In the genomic region with DNA sequence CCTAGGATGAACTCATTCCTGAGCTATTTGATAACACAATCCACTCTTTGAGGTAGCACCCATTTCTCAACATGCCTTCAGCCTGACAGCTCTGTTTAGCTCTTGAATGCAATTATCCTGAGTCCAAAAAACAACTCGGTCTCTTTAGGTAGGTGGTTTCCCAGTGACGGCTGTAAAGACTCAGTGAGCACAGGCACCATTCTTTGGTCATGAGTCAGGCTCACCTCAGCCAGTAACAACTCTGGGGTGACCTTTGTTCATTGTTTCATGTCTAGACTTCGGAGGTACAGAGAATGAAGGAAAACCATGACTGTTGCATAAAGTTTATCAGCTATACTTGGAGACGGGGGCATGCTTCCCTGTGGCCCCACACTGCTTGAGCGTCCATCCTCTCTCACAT, we compare ENCODE assay signal across 17 mouse cellular contexts.
DNase-seq lines count a peak whose midpoint lies in the region; ATAC-seq and TF ChIP-seq lines count a peak whose summit lies in the region.
"Had no signal": no experiment of that assay in that cellular context is flagged by ENCODE, and none has a peak within 500 bp of the region (broad histone marks: within the 10 kb centered on the region; RNA-seq: fewer than 3 reads in every experiment).

No protein-coding gene starts in this region.

- TF ChIP-seq RAD21 in CH12.LX (IDR thresholded peaks at IDR 0.05; ENCODE audit: low read depth, low read length): no peak

- H3K9me3 ChIP-seq in kidney, embryonic 14.5 days (ENCODE audit: control insufficient read depth, low read length): no peaks in the 10 kb centered on the region
- H3K9me3 ChIP-seq in CH12.LX (replicated peaks; ENCODE audit: low read length): no peaks in the 10 kb centered on the region
- no peaks in the 10 kb centered on the region for H3K9me3 ChIP-seq in stomach, postnatal 0 days (ENCODE audit: control insufficient read depth, low read length)
- H3K9me3 ChIP-seq: G1E; liver, embryonic 12.5 days; midbrain, embryonic 10.5 days had no signal

- WGBS in kidney, embryonic 14.5 days: 72% methylated on average over 5 of the region's 5 CpGs
- WGBS in stomach, postnatal 0 days: 35% methylated on average over 5 of the region's 5 CpGs

- DNase-seq in kidney, adult 9 months: peak; percentile 57
- DNase-seq in CH12.LX (ENCODE audit: extremely low read depth): no peak
- DNase-seq in induced T-regulatory cell, adult 2 months (ENCODE audit: low read depth): peak; percentile 92
- peak; percentile 38 for DNase-seq in stomach, postnatal 0 days (ENCODE audit: low spot score)
- no peak for DNase-seq in thymus, postnatal 10 days (ENCODE audit: low spot score in 2 of 2)
- no peak for DNase-seq in adrenal gland, adult (ENCODE audit: inconsistent age in 2 of 2, low spot score in 1 of 2)
- DNase-seq: cerebellum, adult 18-20 months; layer of hippocampus, adult 9-11 months; left cerebral cortex, postnatal 4 days; lung, postnatal 10 days; right cerebral cortex, postnatal 14 days; thymus, postnatal 14 days had no signal

- no peak for TF ChIP-seq CTCF in CH12.LX (conservative IDR thresholded peaks at IDR 0.05 in 1 of 2, IDR thresholded peaks at IDR 0.05 in 1 of 2; ENCODE audit: low read depth in 2 of 2, low read length in 2 of 2)
- TF ChIP-seq CTCF in stomach, postnatal 0 days (IDR thresholded peaks at IDR 0.05; ENCODE audit: low read depth): no peak

- no peaks in the 10 kb centered on the region for H3K79me2 ChIP-seq in CH12.LX (replicated peaks; ENCODE audit: control insufficient read depth, extremely low read depth, insufficient read depth, poor library complexity, severe bottlenecking)

- H3K4me2 ChIP-seq in kidney, embryonic 14.5 days (replicated peaks; ENCODE audit: low read depth, low read length): no peak overlapping the region
- peak overlapping the region; percentile 47 for H3K4me2 ChIP-seq in CH12.LX (ENCODE audit: insufficient read depth, low read depth, poor library complexity, severe bottlenecking)
- H3K4me2 ChIP-seq in stomach, postnatal 0 days (replicated peaks; ENCODE audit: low read depth): no peak overlapping the region
- H3K4me2 ChIP-seq: liver, embryonic 12.5 days had no signal

- no peak for TF ChIP-seq EP300 in CH12.LX (IDR thresholded peaks at IDR 0.05; ENCODE audit: low read length)
- no peak for TF ChIP-seq EP300 in stomach, postnatal 0 days (optimal IDR thresholded peaks at IDR 0.05)

- no peak overlapping the region for H3K4me3 ChIP-seq in kidney, embryonic 14.5 days (ENCODE audit: low read length)
- no peak overlapping the region for H3K4me3 ChIP-seq in CH12.LX (replicated peaks in 1 of 3; ENCODE audit: low read depth in 2 of 3, low read length in 2 of 3, poor library complexity in 1 of 3)
- no peak overlapping the region for H3K4me3 ChIP-seq in stomach, postnatal 0 days (ENCODE audit: low read depth, low read length)
- H3K4me3 ChIP-seq: liver, embryonic 12.5 days; midbrain, embryonic 10.5 days had no signal

- no peak overlapping the region for H3K27ac ChIP-seq in kidney, embryonic 14.5 days (ENCODE audit: low read depth, low read length)
- H3K27ac ChIP-seq in CH12.LX (ENCODE audit: insufficient read depth, low read depth): no peak overlapping the region; the same call in 1 of the 2 replicates
- H3K27ac ChIP-seq in stomach, postnatal 0 days (replicated peaks): no peak overlapping the region
- H3K27ac ChIP-seq: hindbrain, postnatal 0 days; liver, embryonic 12.5 days; midbrain, embryonic 10.5 days had no signal

- dilution Hi-C loops in CH12.LX (cut with MboI; ENCODE audit: extremely low pct_ligation_motif_present, extremely low pct_unique_long_range_greater_than_20kb, low sequenced_read_pairs): no loop called here

- in situ Hi-C loops in CH12.LX (cut with MboI; ENCODE audit: low pct_ligation_motif_present, low pct_unique_long_range_greater_than_20kb, low sequenced_read_pairs): no loop called here

- no peaks in the 10 kb centered on the region for H3K27me3 ChIP-seq in kidney, embryonic 14.5 days (ENCODE audit: control insufficient read depth, insufficient read depth, low read length)
- H3K27me3 ChIP-seq in CH12.LX (replicated peaks): no peaks in the 10 kb centered on the region
- H3K27me3 ChIP-seq in stomach, postnatal 0 days (ENCODE audit: control insufficient read depth, insufficient read depth, low read length): no peaks in the 10 kb centered on the region
- H3K27me3 ChIP-seq: liver, embryonic 12.5 days had no signal

- no peak for ATAC-seq in kidney, embryonic 14.5 days (ENCODE audit: low FRiP score, low TSS enrichment)
- ATAC-seq in stomach, postnatal 0 days (ENCODE audit: low FRiP score, low TSS enrichment): peak; percentile 94
- ATAC-seq: hindbrain, postnatal 0 days; liver, embryonic 12.5 days had no signal

- H3K9ac ChIP-seq in kidney, embryonic 14.5 days (ENCODE audit: low read depth, low read length): no peak overlapping the region
- H3K9ac ChIP-seq in CH12.LX (ENCODE audit: insufficient read depth, low read depth): no peak overlapping the region
- H3K9ac ChIP-seq in stomach, postnatal 0 days (ENCODE audit: low read length): no peak overlapping the region
- H3K9ac ChIP-seq: liver, embryonic 12.5 days had no signal

- H3K36me3 ChIP-seq in kidney, embryonic 14.5 days (ENCODE audit: control insufficient read depth, insufficient read depth, low read length): no peaks in the 10 kb centered on the region
- H3K36me3 ChIP-seq in CH12.LX (replicated peaks in 1 of 2; ENCODE audit: control insufficient read depth in 1 of 2, insufficient read depth in 1 of 2, low read length in 1 of 2): no peaks in the 10 kb centered on the region
- no peaks in the 10 kb centered on the region for H3K36me3 ChIP-seq in stomach, postnatal 0 days (ENCODE audit: control insufficient read depth, insufficient read depth, low read length)
- H3K36me3 ChIP-seq: G1E; liver, embryonic 12.5 days; midbrain, embryonic 10.5 days had no signal

- no peaks in the 10 kb centered on the region for H3K4me1 ChIP-seq in kidney, embryonic 14.5 days (ENCODE audit: control insufficient read depth, insufficient read depth, low read length)
- peaks cover 9 to 30% of the 10 kb centered on the region in 2 experiments; a peak in 3 of 4 replicates for H3K4me1 ChIP-seq in CH12.LX (ENCODE audit: control insufficient read depth in 1 of 2, insufficient read depth in 2 of 2)
- 0 out of 2 replicates have a peak, but pooled peaks cover 2% of the 10 kb centered on the region for H3K4me1 ChIP-seq in stomach, postnatal 0 days (replicated peaks; ENCODE audit: control insufficient read depth, insufficient read depth)
- H3K4me1 ChIP-seq: liver, embryonic 12.5 days; midbrain, embryonic 10.5 days had no signal

- no peak for TF ChIP-seq POLR2A in CH12.LX (IDR thresholded peaks at IDR 0.05; ENCODE audit: low read depth, low read length)

TF ChIP-seq in CH12.LX, 34 proteins besides CTCF, POLR2A, EP300 and RAD21:
- TF ChIP-seq NELFE (IDR thresholded peaks at IDR 0.05; ENCODE audit: low read depth, low read length) (no peak), ZKSCAN1 (IDR thresholded peaks at IDR 0.05; ENCODE audit: borderline replicate concordance, low read depth, low read length) (no peak; the same call in 1 of the 2 replicates), BHLHE40 (IDR thresholded peaks at IDR 0.05; ENCODE audit: low read depth, low read length) (0 out of 2 replicates have a peak, but pooled peaks have one; percentile 18)

Comparison
In these comparisons a context has a peak if more than half of its experiments do, and no peak if none do; other contexts are left out.
1. DNase-seq: peak in kidney, adult 9 months (single experiment), induced T-regulatory cell, adult 2 months (single experiment) and stomach, postnatal 0 days (single experiment); none in CH12.LX (single experiment), thymus, postnatal 10 days (0 of 2) and adrenal gland, adult (0 of 2).